Mouse (Mus musculus) ES-Bruce4 (cell line): Measurements from ENCODE around the gene Disp1. TPM values are rescaled to one million over a fixed set of nuclear protein-coding genes. Genes with fewer than 3 reads are reported as not detected.

Source experiments
- H3K27ac ChIP-seq: 2 replicates; pipeline ENCODE4 v1.5.1; 2012; ENCODE audit warnings: low read length, inconsistent platforms; ENCODE audit not compliant: insufficient read depth
- H3K27me3 ChIP-seq: 2 replicates; pipeline ENCODE4 v1.6.1; 2012; ENCODE audit warnings: mild to moderate bottlenecking, low read length, inconsistent platforms; ENCODE audit not compliant: control insufficient read depth, poor library complexity, insufficient read depth, severe bottlenecking
- H3K36me3 ChIP-seq: 2 replicates; pipeline ENCODE4 v1.6.1; 2012; ENCODE audit warnings: inconsistent platforms, mild to moderate bottlenecking, low read length, moderate library complexity; ENCODE audit not compliant: control insufficient read depth, poor library complexity, insufficient read depth, severe bottlenecking
- H3K4me1 ChIP-seq: one replicate; pipeline ENCODE4 v1.8.1; 2011; ENCODE audit warnings: low read length; ENCODE audit not compliant: control insufficient read depth, insufficient read depth
- H3K4me3 ChIP-seq: 2 replicates; pipeline ENCODE4 v1.5.1; 2011; ENCODE audit warnings: low read depth, mild to moderate bottlenecking, low read length
- H3K9ac ChIP-seq: 2 replicates; pipeline ENCODE4 v1.6.1; 2012; ENCODE audit warnings: low read depth, mild to moderate bottlenecking, inconsistent platforms; ENCODE audit not compliant: poor library complexity, severe bottlenecking
- H3K9me3 ChIP-seq: replicated peaks from 2 replicates; pipeline ENCODE4 v1.6.1; 2012; ENCODE audit warnings: mild to moderate bottlenecking, low read length, inconsistent platforms; ENCODE audit not compliant: control insufficient read depth, poor library complexity, insufficient read depth, severe bottlenecking
- CTCF ChIP-seq: IDR thresholded peaks from one replicate; pipeline ENCODE4 v1.8.1; 2011; ENCODE audit warnings: low read depth, low read length
- EP300 ChIP-seq: IDR thresholded peaks from 2 replicates; pipeline ENCODE4 v1.6.1; 2011; ENCODE audit warnings: low read depth, low read length; ENCODE audit not compliant: insufficient read depth
- POLR2A ChIP-seq: IDR thresholded peaks from one replicate; pipeline ENCODE4 v1.8.1; 2011; ENCODE audit warnings: low read length; ENCODE audit not compliant: insufficient read depth
- polyA plus RNA-seq: library from polyadenylated mRNA; stranded (reverse); fragments of >200 nt; gene quantifications from 2 replicates; pipeline ENCODE4 v1.2.4, GENCODE M21; 2011; ENCODE audit warnings: low read depth; ENCODE audit not compliant: missing spikeins, insufficient read depth, insufficient read length

Gene Disp1
- polyA plus RNA-seq, 1 experiment, result 9.5 TPM

- Histone ChIP-seq H3K9ac (no peak overlapping the region), H3K27ac (no peak overlapping the region)
Observed at GRCm38 (mm10) chr1:183081126-183081525, 140.2 kb downstream of the Disp1 start.

GRCm38 (mm10) chr1:183075121-183075822 is 146.1 kb downstream of the Disp1 start:
- Histone ChIP-seq H3K4me3 (no peak overlapping the region), H3K9me3 (no peaks in the 10 kb centered on the region), H3K27ac (no peak overlapping the region), H3K36me3 (no peaks in the 10 kb centered on the region), H3K4me1 (no peaks in the 10 kb centered on the region), H3K9ac (no peak overlapping the region), H3K27me3 (no peaks in the 10 kb centered on the region)
- TF ChIP-seq POLR2A, result no peak
- TF ChIP-seq CTCF, result no peak

More at GRCm38 (mm10) chr1:183081126-183081525, 140.2 kb downstream of the Disp1 start:
- TF ChIP-seq POLR2A (no peak), EP300 (no peak), CTCF (no peak)
- Histone ChIP-seq H3K36me3 (no peaks in the 10 kb centered on the region), H3K4me3 (no peak overlapping the region), H3K27me3 (no peaks in the 10 kb centered on the region), H3K4me1 (no peaks in the 10 kb centered on the region), H3K9me3 (no peaks in the 10 kb centered on the region)

- Histone ChIP-seq H3K9me3 (no peaks in the 10 kb centered on the region), H3K36me3 (no peaks in the 10 kb centered on the region), H3K9ac (no peak overlapping the region), H3K4me1 (no peaks in the 10 kb centered on the region), H3K27ac (no peak overlapping the region), H3K27me3 (no peaks in the 10 kb centered on the region), H3K4me3 (no peak overlapping the region)
- no peak for TF ChIP-seq POLR2A
- no peak for TF ChIP-seq CTCF
- no peak for TF ChIP-seq EP300
Observed at GRCm38 (mm10) chr1:183072263-183073050, 148.9 kb downstream of the Disp1 start.

GRCm38 (mm10) chr1:183069954-183070649 is 151.2 kb downstream of the Disp1 start:
- Histone ChIP-seq H3K36me3 (no peaks in the 10 kb centered on the region), H3K27me3 (no peaks in the 10 kb centered on the region), H3K4me1 (no peaks in the 10 kb centered on the region), H3K4me3 (no peak overlapping the region), H3K27ac (no peak overlapping the region), H3K9me3 (no peaks in the 10 kb centered on the region), H3K9ac (no peak overlapping the region)
- TF ChIP-seq POLR2A (no peak), EP300 (no peak), CTCF (no peak)

DNA sequence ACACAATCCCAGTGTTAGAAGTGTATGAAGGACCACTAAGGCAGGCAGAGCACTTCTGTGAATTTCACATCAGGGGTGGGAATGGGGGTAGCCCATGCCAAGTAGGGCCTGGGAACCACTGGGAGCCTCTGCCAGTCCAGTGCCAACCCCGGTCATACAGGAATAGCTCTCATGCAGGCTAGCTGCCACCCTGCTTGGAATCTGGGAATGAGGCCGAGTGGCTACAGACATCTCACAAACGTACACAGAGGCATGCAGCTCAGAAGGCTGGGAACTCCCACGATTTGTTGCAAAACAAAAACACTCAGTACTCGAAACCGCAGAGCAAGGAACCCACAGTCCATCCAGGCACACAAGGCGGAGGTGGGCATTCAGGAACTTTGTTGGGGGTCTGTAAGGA is 153.5 kb downstream of the Disp1 start:
- Histone ChIP-seq H3K4me1 (no peaks in the 10 kb centered on the region), H3K4me3 (no peak overlapping the region), H3K9me3 (no peaks in the 10 kb centered on the region), H3K36me3 (no peaks in the 10 kb centered on the region), H3K9ac (no peak overlapping the region), H3K27ac (no peak overlapping the region), H3K27me3 (no peaks in the 10 kb centered on the region)
- TF ChIP-seq CTCF (no peak), EP300 (no peak), POLR2A (no peak)
